Mouse (Mus musculus) limb, embryonic 15.5 days (tissue): Measurements from ENCODE around the gene Bend4. TPM values are rescaled to one million over a fixed set of nuclear protein-coding genes. Genes with fewer than 3 reads are reported as not detected.

ENCODE experiments used
- ATAC-seq: fragments of 200-750 bp; cut with Nextera tagmentation; 2 replicates; pipeline ENCODE4 v1.8.0; 2017; ENCODE audit warnings: low read depth, moderate TSS enrichment; ENCODE audit not compliant: insufficient number of reproducible peaks, low FRiP score, low TSS enrichment
- H3K27ac ChIP-seq: fragments of 300-500 bp; sonication (generic); 2 replicates; pipeline ENCODE4 v1.5.1; 2015; ENCODE audit warnings: moderate library complexity, mild to moderate bottlenecking, inconsistent platforms
- H3K27me3 ChIP-seq: fragments of 300-500 bp; sonication (generic); 2 replicates; pipeline ENCODE4 v1.6.1; 2015; ENCODE audit warnings: inconsistent platforms
- H3K36me3 ChIP-seq: fragments of 300-500 bp; sonication (generic); 2 replicates; pipeline ENCODE4 v1.6.1; 2015; ENCODE audit warnings: inconsistent platforms
- H3K4me1 ChIP-seq: fragments of 300-500 bp; sonication (generic); 2 replicates; pipeline ENCODE4 v1.6.1; 2015; ENCODE audit warnings: inconsistent platforms
- H3K4me2 ChIP-seq: fragments of 300-500 bp; sonication (generic); 2 replicates; pipeline ENCODE4 v1.6.1; 2015; ENCODE audit warnings: mild to moderate bottlenecking, inconsistent platforms
- H3K4me3 ChIP-seq: fragments of 300-500 bp; sonication (generic); 2 replicates; pipeline ENCODE4 v1.5.1; 2015; ENCODE audit warnings: mild to moderate bottlenecking, inconsistent platforms
- H3K9ac ChIP-seq: fragments of 300-500 bp; sonication (generic); 2 replicates; pipeline ENCODE4 v1.6.1; 2015; ENCODE audit warnings: inconsistent platforms
- H3K9me3 ChIP-seq: fragments of 300-500 bp; sonication (generic); 2 replicates; pipeline ENCODE4 v1.6.1; 2016; ENCODE audit warnings: inconsistent platforms
- WGBS: fragments of 180-500 bp; shearing (Covaris S2); methylation state at CpG from one replicate; pipeline ENCODE4 v1.1.7; 2015; 5-methylcytosine and 5-hydroxymethylcytosine counted together
- polyA plus RNA-seq: library from polyadenylated mRNA; unstranded; fragments of >200 nt; fragmentation: Nextera tagmentation; extraction: Ambion mirVana; gene quantifications from 2 replicates; pipeline ENCODE4 v1.2.1, GENCODE M21; 2015

Bend4 gene
- polyA plus RNA-seq, 1 experiment from 2014 or later: 3.4 TPM

GRCm38 (mm10) chr5:67444217-67445050 is 16.3 kb upstream of the Bend4 start:
- WGBS: 27% methylated on average over 17 of the region's 17 CpGs
- Histone ChIP-seq H3K27ac (no peak overlapping the region), H3K36me3 (no peaks in the 10 kb centered on the region), H3K9ac (no peak overlapping the region), H3K4me3 (no peak overlapping the region), H3K4me2 (no peak overlapping the region), H3K27me3 (no peaks in the 10 kb centered on the region), H3K9me3 (no peaks in the 10 kb centered on the region), H3K4me1 (no peaks in the 10 kb centered on the region; the same call in 1 of the 2 replicates)
- no peak for ATAC-seq

- no peak overlapping the region for H3K4me2 ChIP-seq
- WGBS: 52% methylated on average over 6 of the region's 6 CpGs
Observed at GRCm38 (mm10) chr5:67442813-67443450, 14.8 kb upstream of the Bend4 start.

GRCm38 (mm10) chr5:67440563-67440962 is 12.5 kb upstream of the Bend4 start:
- Histone ChIP-seq H3K27me3 (no peaks in the 10 kb centered on the region), H3K36me3 (no peaks in the 10 kb centered on the region), H3K4me3 (no peak overlapping the region), H3K9me3 (no peaks in the 10 kb centered on the region), H3K27ac (no peak overlapping the region), H3K4me2 (no peak overlapping the region), H3K4me1 (no peaks in the 10 kb centered on the region; the same call in 1 of the 2 replicates), H3K9ac (no peak overlapping the region)
- WGBS: 70% methylated on average over 8 of the region's 8 CpGs
- ATAC-seq: peak; percentile 67; the same call in 1 of the 2 replicates

More at GRCm38 (mm10) chr5:67442813-67443450, 14.8 kb upstream of the Bend4 start:
- H3K36me3 ChIP-seq: no peaks in the 10 kb centered on the region
- no peak overlapping the region for H3K4me3 ChIP-seq
- no peaks in the 10 kb centered on the region for H3K27me3 ChIP-seq
- no peak for ATAC-seq
- H3K9me3 ChIP-seq: no peaks in the 10 kb centered on the region
- H3K4me1 ChIP-seq: no peaks in the 10 kb centered on the region; the same call in 1 of the 2 replicates
- H3K27ac ChIP-seq: no peak overlapping the region
- no peak overlapping the region for H3K9ac ChIP-seq

DNA sequence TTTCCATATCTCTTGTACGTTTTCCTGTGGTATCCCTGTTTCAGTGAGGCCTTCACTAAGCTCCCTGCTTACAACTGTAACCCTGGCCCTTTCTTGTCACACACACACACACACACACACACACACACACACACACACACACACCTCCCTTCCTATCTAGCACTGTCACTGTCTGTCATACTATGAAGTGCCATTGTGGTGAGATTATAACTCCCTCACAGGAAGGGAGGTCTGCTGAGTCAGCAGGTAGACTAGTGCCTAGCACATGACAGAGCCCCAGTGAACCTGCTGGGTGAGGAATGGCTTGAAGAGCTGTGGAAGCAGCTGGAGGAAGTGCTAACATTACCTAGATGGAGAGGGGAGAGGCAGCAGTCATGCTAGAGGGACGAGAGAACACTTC is 9.3 kb upstream of the Bend4 start:
- no peak overlapping the region for H3K9ac ChIP-seq
- H3K36me3 ChIP-seq: no peaks in the 10 kb centered on the region
- H3K9me3 ChIP-seq: no peaks in the 10 kb centered on the region
- H3K4me3 ChIP-seq: no peak overlapping the region
- no peaks in the 10 kb centered on the region for H3K4me1 ChIP-seq
- no peak overlapping the region for H3K27ac ChIP-seq
- peak; percentile 50; the same call in 1 of the 2 replicates for ATAC-seq
- H3K27me3 ChIP-seq: no peaks in the 10 kb centered on the region
- H3K4me2 ChIP-seq: no peak overlapping the region
- WGBS: 34% methylated on average over 2 of the region's 2 CpGs

DNA sequence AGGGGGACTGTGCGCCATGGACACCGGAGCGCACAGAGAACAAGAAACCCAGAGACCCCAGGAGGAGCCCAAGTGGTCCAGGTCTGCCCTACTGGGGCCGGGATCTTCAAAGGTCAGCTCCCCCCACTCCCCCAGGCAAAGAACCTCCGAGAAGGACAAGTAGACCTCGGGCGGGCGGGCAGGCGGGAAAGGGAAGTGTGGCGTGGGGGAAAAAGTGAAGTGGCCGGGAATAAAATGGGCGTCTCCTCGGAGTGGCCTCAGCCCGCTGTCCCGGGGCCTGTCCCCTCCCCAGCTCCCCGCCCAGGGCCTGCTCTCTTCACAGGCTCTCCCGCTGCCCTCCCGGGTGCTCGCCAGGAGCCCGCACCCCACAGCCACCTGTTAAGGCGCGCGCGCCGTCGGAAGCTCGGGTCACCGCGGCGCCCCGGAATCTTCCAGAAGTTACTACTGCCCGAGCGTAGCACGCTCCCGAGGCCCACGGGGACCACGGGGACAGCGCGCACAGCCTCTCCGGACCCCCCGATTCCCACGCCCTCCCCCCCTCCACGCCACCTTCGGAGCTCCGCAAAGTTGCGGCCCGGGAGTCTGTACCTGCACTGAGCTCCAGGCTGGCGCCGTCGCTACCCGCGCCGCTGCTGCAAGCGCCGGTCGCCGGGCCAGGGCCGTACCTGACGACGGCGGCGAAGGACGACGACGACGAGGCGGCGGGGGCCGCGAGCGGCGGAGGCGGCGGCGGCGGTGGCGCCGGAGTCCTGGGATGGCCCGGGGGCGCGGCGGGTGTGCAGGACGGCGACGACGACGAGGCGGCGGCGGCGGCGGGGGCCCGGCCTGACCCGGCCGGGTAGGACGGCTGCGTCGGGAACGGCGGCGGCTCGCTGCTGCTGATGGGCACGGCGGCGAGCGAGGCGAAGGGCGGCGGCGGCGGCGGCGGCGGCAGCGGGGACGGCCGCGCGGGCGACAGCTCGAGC is 1.4 kb downstream of the Bend4 start:
- ATAC-seq: peak; percentile 59; the same call in 1 of the 2 replicates
- H3K36me3 ChIP-seq: no peaks in the 10 kb centered on the region
- no peak overlapping the region for H3K27ac ChIP-seq
- peak overlapping the region; percentile 51 for H3K9ac ChIP-seq
- peak overlapping the region; percentile 91 for H3K4me2 ChIP-seq
- no peaks in the 10 kb centered on the region for H3K9me3 ChIP-seq
- H3K4me3 ChIP-seq: peak overlapping the region; percentile 74
- 1% methylated on average over 98 of the region's 121 CpGs for WGBS
- peaks cover 36% of the 10 kb centered on the region for H3K27me3 ChIP-seq
- H3K4me1 ChIP-seq: peaks cover 16% of the 10 kb centered on the region

- no peaks in the 10 kb centered on the region for H3K36me3 ChIP-seq
- ATAC-seq: no peak
Observed at GRCm38 (mm10) chr5:67426011-67426410, 2.1 kb downstream of the Bend4 start.

DNA sequence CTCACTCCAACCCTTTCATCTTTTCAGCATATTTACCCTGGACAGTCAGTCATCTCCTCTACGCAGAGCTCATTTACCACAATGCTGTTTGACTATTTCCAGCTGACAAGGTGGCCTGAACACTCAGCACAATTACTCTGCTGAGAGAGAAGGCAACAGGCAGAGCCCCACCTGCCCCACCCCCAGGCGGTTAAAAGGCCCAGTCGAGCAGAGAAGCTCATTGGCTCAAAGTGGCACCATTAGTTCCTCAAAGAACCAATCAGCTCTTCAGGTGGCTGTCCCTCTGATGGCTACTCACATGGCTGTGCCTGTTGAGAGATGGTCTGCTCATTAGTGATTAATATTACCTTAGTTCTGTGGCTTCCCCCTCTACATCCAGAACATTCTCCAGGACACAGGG is 3.5 kb downstream of the Bend4 start:
- no peak overlapping the region for H3K9ac ChIP-seq
- H3K27ac ChIP-seq: no peak overlapping the region
- no peaks in the 10 kb centered on the region for H3K36me3 ChIP-seq
- peaks cover 36% of the 10 kb centered on the region for H3K27me3 ChIP-seq
- 36% methylated on average over 3 of the region's 3 CpGs for WGBS
- H3K4me3 ChIP-seq: no peak overlapping the region
- H3K4me1 ChIP-seq: peaks cover 16% of the 10 kb centered on the region
- no peak for ATAC-seq
- no peak overlapping the region for H3K4me2 ChIP-seq
- H3K9me3 ChIP-seq: no peaks in the 10 kb centered on the region

More at GRCm38 (mm10) chr5:67426011-67426410, 2.1 kb downstream of the Bend4 start:
- Histone ChIP-seq H3K27me3 (peaks cover 36% of the 10 kb centered on the region), H3K4me3 (peak overlapping the region; percentile 74), H3K4me2 (peak overlapping the region; percentile 91), H3K9me3 (no peaks in the 10 kb centered on the region), H3K4me1 (peaks cover 16% of the 10 kb centered on the region), H3K27ac (no peak overlapping the region), H3K9ac (no peak overlapping the region)
- WGBS: 24% methylated on average over 5 of the region's 5 CpGs

GRCm38 (mm10) chr5:67423963-67424362 is 4.1 kb downstream of the Bend4 start:
- no peak overlapping the region for H3K4me2 ChIP-seq
- no peak for ATAC-seq
- WGBS: 85% methylated on average over 2 of the region's 2 CpGs
- H3K9ac ChIP-seq: no peak overlapping the region
- H3K27ac ChIP-seq: no peak overlapping the region
- no peaks in the 10 kb centered on the region for H3K9me3 ChIP-seq
- peaks cover 16% of the 10 kb centered on the region for H3K4me1 ChIP-seq
- H3K4me3 ChIP-seq: no peak overlapping the region
- H3K36me3 ChIP-seq: no peaks in the 10 kb centered on the region
- H3K27me3 ChIP-seq: peaks cover 34% of the 10 kb centered on the region

DNA sequence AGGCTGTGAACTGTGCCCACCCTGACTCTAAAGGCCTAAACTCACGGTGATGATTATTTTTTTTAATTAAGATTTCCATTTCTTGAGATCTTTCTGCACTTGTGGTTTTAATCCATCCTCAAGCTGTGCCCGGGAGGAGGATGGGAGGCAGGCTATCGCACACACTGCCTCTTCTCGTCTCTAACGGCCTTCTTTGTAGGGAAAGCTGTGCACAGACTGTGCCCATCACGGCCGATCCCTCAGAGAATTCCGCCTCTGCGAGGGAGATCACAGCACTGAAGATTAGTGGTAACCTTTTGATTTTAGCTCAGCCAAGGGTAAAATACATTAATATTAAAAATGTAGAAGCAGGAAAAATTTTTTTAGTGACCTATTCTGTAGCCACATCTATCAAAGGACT is 4.8 kb downstream of the Bend4 start:
- Histone ChIP-seq H3K9ac (no peak overlapping the region), H3K4me2 (no peak overlapping the region), H3K36me3 (no peaks in the 10 kb centered on the region), H3K4me3 (no peak overlapping the region), H3K4me1 (peaks cover 16% of the 10 kb centered on the region), H3K27ac (no peak overlapping the region), H3K27me3 (peaks cover 28% of the 10 kb centered on the region), H3K9me3 (no peaks in the 10 kb centered on the region)
- WGBS: 78% methylated on average over 9 of the region's 9 CpGs
- no peak for ATAC-seq

DNA sequence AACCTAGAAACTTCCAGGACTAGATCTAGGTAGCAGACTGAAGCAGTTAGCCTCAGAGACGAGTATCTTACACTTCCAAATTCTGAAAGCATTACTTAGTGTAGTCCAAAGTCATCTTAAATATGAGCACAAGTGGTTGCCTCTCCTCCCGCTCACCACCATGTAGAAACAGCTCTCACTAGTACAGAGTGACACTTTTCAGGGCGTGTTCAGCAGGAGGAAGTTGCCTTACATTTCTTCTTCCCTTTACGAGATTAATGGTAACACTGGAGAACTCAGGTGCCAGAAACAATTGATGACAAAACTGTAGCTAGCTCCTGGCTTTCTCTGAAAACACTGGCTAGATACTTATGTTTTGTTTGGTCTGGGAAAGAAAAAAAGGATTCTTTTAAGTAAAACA is 8.7 kb downstream of the Bend4 start:
- Histone ChIP-seq H3K4me2 (no peak overlapping the region), H3K9ac (no peak overlapping the region), H3K36me3 (no peaks in the 10 kb centered on the region), H3K4me3 (no peak overlapping the region), H3K9me3 (no peaks in the 10 kb centered on the region), H3K4me1 (no peaks in the 10 kb centered on the region), H3K27ac (no peak overlapping the region), H3K27me3 (no peaks in the 10 kb centered on the region)
- WGBS: 68% methylated on average over 4 of the region's 4 CpGs
- ATAC-seq: no peak

DNA sequence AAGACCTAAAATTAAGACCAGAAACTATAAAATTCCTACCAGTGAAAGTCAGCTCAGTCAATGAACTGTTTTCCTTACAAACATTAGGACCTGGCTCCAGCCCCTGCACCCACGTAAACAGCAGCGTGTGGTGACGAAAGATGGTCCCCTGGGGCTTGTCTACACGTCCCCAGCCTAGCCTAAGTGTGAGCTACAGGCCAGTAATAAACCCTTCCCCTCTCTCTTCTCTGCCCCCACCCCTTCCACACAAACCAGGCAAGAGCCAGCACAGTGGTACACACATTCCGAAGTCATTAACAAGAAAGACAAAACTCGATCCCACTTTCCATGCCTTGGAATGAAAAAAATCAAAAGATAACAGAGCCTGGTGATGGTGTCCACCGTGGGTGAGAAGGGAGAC is 16.6 kb downstream of the Bend4 start:
- Histone ChIP-seq H3K4me1 (0 out of 2 replicates have a peak, but pooled peaks cover 13% of the 10 kb centered on the region), H3K9me3 (no peaks in the 10 kb centered on the region), H3K9ac (no peak overlapping the region), H3K27ac (no peak overlapping the region), H3K4me2 (no peak overlapping the region), H3K27me3 (no peaks in the 10 kb centered on the region), H3K36me3 (no peaks in the 10 kb centered on the region), H3K4me3 (no peak overlapping the region)
- ATAC-seq: no peak
- WGBS: 35% methylated on average over 7 of the region's 7 CpGs
